ENCODE assay signal across 22 mouse cellular contexts in genomic region chr14:16009778-16010177, GRCm38 (mm10).
"Had no signal": no experiment of that assay in that cellular context is flagged by ENCODE, and none has a peak within 500 bp of the region (broad histone marks: within the 10 kb centered on the region; RNA-seq: fewer than 3 reads in every experiment).

No protein-coding gene starts in this region.

- H3K4me1 ChIP-seq: intestine, embryonic 15.5 days; kidney, embryonic 15.5 days; limb, embryonic 12.5 days; limb, embryonic 15.5 days; liver, embryonic 12.5 days; liver, embryonic 15.5 days; lung, embryonic 15.5 days; megakaryocyte, embryonic 14.5 days; midbrain, embryonic 10.5 days; midbrain, embryonic 13.5 days had no signal

- H3K4me2 ChIP-seq: intestine, embryonic 15.5 days; kidney, embryonic 15.5 days; limb, embryonic 12.5 days; limb, embryonic 15.5 days; liver, embryonic 12.5 days; liver, embryonic 15.5 days; lung, embryonic 15.5 days; midbrain, embryonic 13.5 days had no signal

- H3K9ac ChIP-seq: intestine, embryonic 15.5 days; kidney, embryonic 15.5 days; limb, embryonic 12.5 days; limb, embryonic 15.5 days; liver, embryonic 12.5 days; liver, embryonic 15.5 days; lung, embryonic 15.5 days; midbrain, embryonic 13.5 days had no signal

- H3K4me3 ChIP-seq: intestine, embryonic 15.5 days; kidney, embryonic 15.5 days; limb, embryonic 12.5 days; limb, embryonic 15.5 days; liver, embryonic 12.5 days; liver, embryonic 15.5 days; lung, embryonic 15.5 days; megakaryocyte, embryonic 14.5 days; midbrain, embryonic 10.5 days; midbrain, embryonic 13.5 days had no signal

- DNase-seq: kidney, adult 11 months; kidney, adult 8-10 months; kidney, postnatal 10 days; kidney, postnatal 36 days; left cerebral cortex, postnatal 4 days; lung, adult 18-20 months; lung, postnatal 10 days; lung, postnatal 36 days; retina, postnatal 1 day; thymus, adult 18-20 months; thymus, postnatal 36 days had no signal

- ATAC-seq: intestine, embryonic 15.5 days; liver, embryonic 12.5 days; midbrain, embryonic 13.5 days; midbrain, embryonic 16.5 days had no signal

- H3K9me3 ChIP-seq: intestine, embryonic 15.5 days; kidney, embryonic 15.5 days; limb, embryonic 15.5 days; liver, embryonic 12.5 days; liver, embryonic 15.5 days; lung, embryonic 15.5 days; megakaryocyte, embryonic 14.5 days; midbrain, embryonic 10.5 days had no signal

- H3K27me3 ChIP-seq: intestine, embryonic 15.5 days; kidney, embryonic 15.5 days; limb, embryonic 12.5 days; limb, embryonic 15.5 days; liver, embryonic 12.5 days; liver, embryonic 15.5 days; lung, embryonic 15.5 days; megakaryocyte, embryonic 14.5 days; midbrain, embryonic 13.5 days had no signal

- H3K36me3 ChIP-seq: intestine, embryonic 15.5 days; kidney, embryonic 15.5 days; limb, embryonic 12.5 days; limb, embryonic 15.5 days; liver, embryonic 12.5 days; liver, embryonic 15.5 days; lung, embryonic 15.5 days; midbrain, embryonic 10.5 days; midbrain, embryonic 13.5 days had no signal

- H3K27ac ChIP-seq: intestine, embryonic 15.5 days; kidney, embryonic 15.5 days; limb, embryonic 12.5 days; limb, embryonic 15.5 days; liver, embryonic 12.5 days; liver, embryonic 15.5 days; lung, embryonic 15.5 days; midbrain, embryonic 10.5 days; midbrain, embryonic 13.5 days had no signal
